Mouse (Mus musculus): ENCODE results near the gene Ms4a7.

DNA sequence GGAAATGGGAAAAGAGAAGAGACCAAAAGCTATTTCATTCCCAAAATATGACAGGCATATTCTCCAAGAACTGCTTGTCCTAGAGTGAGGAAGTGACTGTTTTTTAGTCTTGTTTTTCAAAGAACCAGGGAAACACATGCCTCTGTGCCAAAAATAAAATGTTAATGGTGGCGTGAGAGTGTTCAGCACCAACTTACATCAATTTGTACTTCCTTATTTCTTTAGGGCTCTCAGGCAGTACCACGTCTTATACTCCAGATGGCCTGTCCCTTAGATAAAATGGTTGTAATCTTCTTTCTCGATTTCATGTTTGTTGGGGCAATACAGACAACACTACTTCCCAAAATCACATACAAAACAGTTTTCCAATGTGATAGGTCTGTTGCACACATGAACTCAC, 32.4 kb upstream of the Ms4a7 start:
- TF ChIP-seq CTCF (IDR thresholded peaks at IDR 0.05; ENCODE audit: borderline replicate concordance, insufficient read depth, low read depth, low read length) (no peak), POLR2A (IDR thresholded peaks at IDR 0.05; ENCODE audit: borderline replicate concordance, insufficient read depth, low read length) (no peak)

Measured in cerebellum, adult 2 months (tissue).